Mouse (Mus musculus) spleen, postnatal 14 days (tissue): ENCODE results near the gene Pdp2.
"Not testable (repeated sequence)": the region's sequence is repeated elsewhere in the genome, so short reads cannot be mapped to it uniquely, and the experiment has no call there.

ENCODE experiments used
- DNase-seq, 2 experiments: peaks; one replicate each; pipeline ENCODE4 v3.0.0; 2021 to 2022; ENCODE audit warnings: low spot score in 2 of 2

Pdp2 gene

DNA sequence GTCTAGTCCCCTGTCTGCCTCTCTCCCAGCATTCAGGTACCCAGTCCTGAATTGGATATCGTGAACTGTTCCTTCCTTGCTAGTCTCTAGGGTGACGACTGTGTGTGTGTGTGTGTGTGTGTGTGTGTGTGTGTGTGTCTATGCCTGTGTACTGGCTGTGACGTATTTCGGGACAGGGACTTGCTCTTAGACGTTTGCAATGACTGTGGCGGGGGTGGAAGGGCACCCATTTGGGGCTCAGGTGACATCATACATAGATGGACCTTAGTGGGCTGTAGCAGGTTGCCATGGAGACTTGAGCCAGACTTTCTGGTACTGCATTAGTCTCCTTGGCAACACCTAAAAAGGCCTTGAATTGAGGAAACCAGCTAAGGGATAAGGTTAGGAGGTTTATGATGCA is 41.2 kb downstream of the Pdp2 start:
- no peak for DNase-seq

DNA sequence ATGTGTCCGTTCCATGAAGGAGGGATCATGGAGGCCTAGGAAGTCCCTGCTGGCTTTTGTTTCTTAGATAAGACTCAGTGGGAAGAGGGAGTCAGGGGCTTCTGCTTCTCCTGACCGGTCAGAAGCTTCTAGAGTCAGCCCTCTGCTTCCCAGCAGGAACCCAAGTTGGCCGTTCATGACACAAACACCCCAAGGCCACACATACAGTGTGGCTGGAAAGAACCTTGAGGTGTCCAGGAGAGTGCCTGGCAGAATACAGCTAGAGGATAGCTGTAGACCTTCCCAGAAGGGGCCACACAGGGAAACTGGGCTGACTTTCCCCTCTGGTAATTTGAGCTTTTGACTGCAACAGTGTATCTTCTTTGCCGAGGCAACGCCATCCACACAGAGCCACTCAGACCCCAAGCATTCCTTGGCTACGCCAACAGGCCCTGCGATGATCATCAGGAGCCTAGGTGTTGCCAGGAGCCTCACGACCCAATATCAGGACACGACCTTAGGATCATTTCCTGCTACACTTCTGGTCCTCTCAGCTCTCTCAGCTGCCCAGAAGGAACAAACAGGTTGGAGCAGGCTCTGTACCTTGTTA is 42.0 kb downstream of the Pdp2 start:
- no peak for DNase-seq

DNA sequence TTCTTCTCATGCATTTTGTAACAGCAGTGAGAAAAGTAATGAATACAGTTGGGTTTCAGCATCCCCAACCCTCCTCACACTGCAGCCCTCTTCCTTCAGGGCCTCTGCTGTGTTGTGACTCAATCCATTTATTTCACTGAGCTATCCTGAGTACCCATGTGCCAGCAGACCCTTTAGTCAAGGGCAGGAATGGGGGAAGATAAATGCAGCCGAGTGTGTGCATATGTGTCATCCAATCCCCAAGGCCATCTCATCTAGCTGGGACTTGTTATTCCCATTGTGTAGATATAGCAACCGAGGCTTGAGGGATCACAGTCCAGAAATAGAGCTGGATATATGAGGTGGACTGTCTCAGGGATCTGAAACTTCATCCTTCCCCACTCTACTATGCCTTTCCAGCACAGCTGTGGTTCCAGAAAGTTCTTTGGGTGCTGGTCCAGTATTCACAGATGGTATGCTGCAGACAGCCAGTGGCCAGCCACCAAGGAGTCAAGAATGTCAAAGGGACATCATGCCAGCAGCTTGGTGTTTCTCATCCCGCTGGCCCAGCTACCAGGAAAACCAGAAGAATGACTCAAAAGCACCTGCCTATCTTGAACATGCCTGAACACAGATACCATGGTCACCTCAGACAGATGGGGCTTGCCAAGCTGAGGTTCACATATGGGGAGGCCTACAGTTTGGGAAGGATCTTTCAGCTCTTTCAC is 43.9 kb downstream of the Pdp2 start:
- no peak for DNase-seq

DNA sequence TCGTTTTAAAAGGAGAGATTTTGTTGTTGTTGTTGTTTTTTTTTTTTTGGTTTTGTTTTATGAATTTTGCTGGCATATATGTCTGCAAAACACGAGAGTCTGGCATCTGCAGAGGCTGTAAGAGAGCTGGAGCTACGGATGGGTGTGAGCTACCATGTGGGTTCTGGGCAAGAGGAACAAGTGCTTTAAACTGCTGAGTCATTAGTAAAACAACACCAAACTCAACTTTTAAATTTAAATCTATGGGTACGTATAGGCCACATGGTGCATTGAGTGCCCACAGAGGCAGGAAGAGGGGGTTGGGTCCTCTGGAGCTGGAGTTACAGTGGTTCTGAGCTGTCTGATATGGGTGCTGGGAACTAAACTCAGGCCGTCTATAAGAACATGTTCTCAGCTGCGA is 46.8 kb downstream of the Pdp2 start:
- DNase-seq, result no peak

DNA sequence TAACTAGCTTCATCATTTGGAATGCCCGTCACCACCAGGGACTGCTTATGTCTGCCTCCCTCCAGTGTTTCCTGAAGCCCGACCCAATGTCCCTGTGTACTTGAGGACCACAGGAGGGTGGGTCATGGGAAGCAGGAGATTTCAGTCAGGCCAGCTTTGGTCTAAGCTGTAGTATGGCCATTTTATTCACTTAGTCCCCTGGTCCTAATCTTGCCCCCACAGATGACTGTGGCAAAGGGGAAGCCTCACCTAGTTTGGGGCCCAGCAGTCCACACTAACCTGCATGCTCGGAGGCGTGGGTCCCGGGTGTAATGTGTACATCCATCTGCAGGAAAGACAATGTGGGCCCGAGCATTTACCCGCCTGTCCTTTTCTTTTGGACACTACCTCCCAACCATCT is 49.0 kb downstream of the Pdp2 start:
- no peak for DNase-seq

DNA sequence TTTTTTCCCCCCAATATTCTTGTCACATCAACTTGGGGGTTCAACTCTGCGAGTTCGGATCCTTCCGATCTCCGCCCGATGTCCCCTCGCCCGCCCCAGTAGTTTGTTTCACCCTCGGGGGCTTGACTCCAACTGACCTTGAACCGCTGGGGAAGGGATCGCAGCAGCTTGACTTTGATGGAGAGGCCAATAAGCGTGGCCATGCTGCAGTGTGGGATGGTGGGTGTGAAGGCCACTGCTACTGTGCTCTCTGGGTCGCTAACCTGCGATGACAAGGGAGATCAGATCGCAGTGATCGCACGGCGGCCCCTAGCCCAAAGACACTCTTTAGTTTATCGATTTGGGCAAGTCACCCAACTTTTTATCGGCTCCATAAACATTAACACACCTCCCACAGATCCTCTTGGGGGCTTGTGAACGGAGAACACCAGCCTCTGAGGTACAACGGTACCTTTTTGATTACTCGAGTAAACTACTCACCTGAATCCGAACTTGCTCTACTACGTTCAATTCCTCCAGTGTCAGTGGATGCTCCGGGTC is 49.6 kb downstream of the Pdp2 start:
- no peak for DNase-seq

DNA sequence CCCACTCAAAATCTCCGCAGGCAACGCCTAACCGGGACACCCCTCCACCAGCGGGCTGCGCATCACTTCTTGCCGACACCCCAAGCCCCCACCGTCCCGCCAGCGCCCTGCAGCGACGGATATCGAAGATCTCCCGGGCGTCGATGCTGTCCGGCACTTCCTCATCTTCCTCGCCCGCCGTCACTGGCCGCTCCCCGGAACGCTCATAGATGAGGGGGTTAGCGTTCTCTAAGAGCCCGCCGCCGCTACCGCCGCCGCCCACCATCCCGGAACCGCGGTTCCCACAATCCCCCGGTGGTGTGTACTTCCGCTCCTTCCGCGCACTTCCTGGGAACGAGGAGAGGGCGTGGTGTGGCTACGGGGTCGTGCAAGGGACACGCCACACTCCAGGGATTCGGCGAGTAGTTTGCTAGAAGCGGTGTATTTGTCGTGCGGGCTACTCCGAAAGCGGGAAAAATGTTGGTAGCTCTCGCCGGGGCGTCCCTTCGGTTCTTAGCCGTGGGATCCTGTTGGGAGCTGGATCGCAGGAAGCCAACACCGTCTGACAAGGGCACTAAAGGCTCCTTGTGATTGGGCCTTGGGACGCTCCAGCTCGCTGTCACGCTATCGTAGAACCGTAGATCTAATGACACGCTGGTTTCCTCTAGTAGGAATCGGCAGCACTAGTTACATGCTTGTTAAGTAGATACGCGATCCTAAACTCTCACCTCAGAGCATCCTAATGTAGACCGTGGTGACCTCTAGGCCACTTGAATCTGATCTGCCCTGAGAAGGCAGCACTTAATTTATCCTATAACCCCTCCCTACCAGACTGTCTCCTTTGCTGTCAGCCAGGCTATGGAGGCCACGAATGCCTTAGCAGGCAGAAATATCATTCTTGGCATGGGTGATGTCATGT is 50.4 kb downstream of the Pdp2 start, which contains the start of gene Ciao2b:
Ciao2b (minus strand) TSS at position 540 of the 898 bp plus-strand sequence.
- peak; percentile 62 to 69 for DNase-seq

DNA sequence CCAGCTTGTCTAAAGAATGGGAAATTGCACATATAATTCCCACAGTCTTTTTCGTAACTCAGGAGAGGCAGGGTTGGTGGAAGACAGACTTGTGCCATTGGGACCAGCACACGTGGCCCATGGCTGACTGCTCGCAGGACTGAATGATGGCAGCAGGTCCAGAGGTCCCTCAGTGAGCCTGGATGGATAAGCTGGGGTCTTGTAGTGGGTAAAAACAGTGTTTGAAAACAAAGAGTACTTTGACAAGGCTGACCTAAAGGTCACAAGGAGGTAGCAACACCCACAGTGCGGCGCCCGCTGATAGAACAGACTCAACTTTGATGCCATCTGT is 51.0 kb downstream of the Pdp2 start:
- DNase-seq, result no peak

DNA sequence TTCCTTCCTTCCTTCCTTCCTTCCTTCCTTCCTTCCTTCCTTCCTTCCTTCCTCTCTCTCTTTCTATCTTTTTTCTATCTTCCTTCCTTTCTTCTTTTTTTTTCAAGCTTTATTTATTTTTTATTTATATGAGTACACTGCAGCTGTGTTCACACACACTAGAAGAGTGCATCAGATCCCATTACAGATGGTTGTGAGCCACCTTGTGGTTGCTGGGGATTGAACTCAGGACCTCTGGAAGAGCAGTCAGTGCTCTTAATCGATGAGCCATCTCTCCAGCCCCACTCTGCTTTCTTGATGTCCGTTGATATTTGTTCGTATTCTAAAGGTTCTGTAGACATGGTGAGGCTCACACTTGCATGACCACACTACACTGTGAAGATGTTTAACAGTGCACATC is 52.9 kb downstream of the Pdp2 start:
- DNase-seq, result not testable (repeated sequence)
